Comparison of ENCODE assay signal across 14 mouse cellular contexts in the genomic region with DNA sequence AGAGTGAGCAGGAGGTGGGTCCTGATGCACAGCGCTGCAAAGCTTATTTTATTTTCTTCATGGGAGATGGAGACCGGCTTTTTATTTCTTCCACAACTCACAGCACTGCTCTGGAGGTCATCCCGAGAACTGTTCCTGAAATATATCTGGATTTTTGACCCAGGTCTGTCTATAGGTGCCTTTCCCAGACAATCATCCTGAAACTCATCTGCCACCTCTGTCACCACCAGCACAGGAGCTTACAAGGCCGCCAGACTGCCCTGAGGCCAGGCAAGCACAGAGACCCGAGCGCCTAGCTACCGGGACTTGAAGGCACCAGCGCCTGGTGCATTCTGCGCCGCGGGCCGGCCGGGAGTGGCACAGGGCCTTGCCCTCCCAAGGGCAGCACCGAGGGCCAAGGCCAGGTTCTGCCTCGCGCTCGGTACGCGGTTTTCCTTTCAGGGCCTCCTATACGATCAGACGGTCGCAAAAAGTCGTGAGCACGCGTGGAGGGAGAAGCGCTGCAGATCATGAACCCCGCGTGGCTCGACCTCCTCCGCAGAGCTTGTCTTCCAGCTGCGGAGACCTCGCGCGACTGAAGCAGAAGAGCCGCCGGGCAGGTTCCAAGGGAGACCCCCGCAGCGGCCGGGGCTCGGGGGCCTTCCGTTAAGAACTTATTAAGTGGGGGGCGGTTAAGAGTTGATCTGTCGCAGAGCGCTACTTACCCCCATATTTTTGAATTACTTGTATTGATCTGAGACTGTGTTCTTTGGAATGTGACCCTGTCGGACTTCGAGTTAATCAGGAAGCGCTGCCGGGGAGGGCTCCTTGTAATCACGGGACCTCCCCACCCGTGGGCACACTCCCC. TPM values are rescaled to one million over a fixed set of nuclear protein-coding genes. Genes with fewer than 3 reads are reported as not detected.
DNase-seq lines count a peak whose midpoint lies in the region; ATAC-seq and TF ChIP-seq lines count a peak whose summit lies in the region.
"Had no signal": no experiment of that assay in that cellular context is flagged by ENCODE, and none has a peak within 500 bp of the region (broad histone marks: within the 10 kb centered on the region; RNA-seq: fewer than 3 reads in every experiment).

No protein-coding gene starts in this region.

- H3K9me3 ChIP-seq in E14TG2a.4 (ENCODE audit: low read length) (no peaks in the 10 kb centered on the region), ES-E14 (ENCODE audit: control insufficient read depth, insufficient read depth, low read depth, low read length) (no peaks in the 10 kb centered on the region)
- no peaks in the 10 kb centered on the region for H3K9me3 ChIP-seq in embryonic facial prominence, embryonic 13.5 days
- no peaks in the 10 kb centered on the region for H3K9me3 ChIP-seq in midbrain, embryonic 13.5 days
- H3K9me3 ChIP-seq in intestine, postnatal 0 days (ENCODE audit: control insufficient read depth): no peaks in the 10 kb centered on the region
- H3K9me3 ChIP-seq: limb, embryonic 15.5 days had no signal

- no peak overlapping the region for H3K27ac ChIP-seq in ES-E14 (ENCODE audit: insufficient read depth, low read depth, low read length, poor library complexity, severe bottlenecking)
- no peak overlapping the region for H3K27ac ChIP-seq in embryonic facial prominence, embryonic 13.5 days
- H3K27ac ChIP-seq in midbrain, embryonic 13.5 days: peak overlapping the region; percentile 69
- H3K27ac ChIP-seq in intestine, postnatal 0 days (ENCODE audit: low read depth, low read length): no peak overlapping the region
- H3K27ac ChIP-seq: limb, embryonic 15.5 days had no signal

- H3K4me2 ChIP-seq in embryonic facial prominence, embryonic 13.5 days: peak overlapping the region; percentile 11; the same call in 1 of the 2 replicates
- peak overlapping the region; percentile 50 for H3K4me2 ChIP-seq in midbrain, embryonic 13.5 days (replicated peaks)
- no peak overlapping the region for H3K4me2 ChIP-seq in intestine, postnatal 0 days (replicated peaks; ENCODE audit: low read depth)
- H3K4me2 ChIP-seq: limb, embryonic 15.5 days had no signal

- in situ Hi-C loops in ES-E14 (cut with MboI; ENCODE audit: low sequenced_read_pairs in 2 of 2, unreplicated experiment in 2 of 2): no loop called here

- H3K4me1 ChIP-seq in E14TG2a.4 (replicated peaks; ENCODE audit: low read depth, low read length) (peaks cover 23% of the 10 kb centered on the region), ES-E14 (ENCODE audit: control insufficient read depth in 2 of 2, insufficient read depth in 2 of 2, low read length in 2 of 2, poor library complexity in 1 of 2) (no peaks in the 10 kb centered on the region)
- peaks cover 7% of the 10 kb centered on the region; the same call in 1 of the 2 replicates for H3K4me1 ChIP-seq in embryonic facial prominence, embryonic 13.5 days
- H3K4me1 ChIP-seq in midbrain, embryonic 13.5 days (replicated peaks): peaks cover 33% of the 10 kb centered on the region
- no peaks in the 10 kb centered on the region for H3K4me1 ChIP-seq in intestine, postnatal 0 days (replicated peaks; ENCODE audit: control insufficient read depth, insufficient read depth, low read length)

- H3K36me3 ChIP-seq in E14TG2a.4 (ENCODE audit: insufficient read depth, low read length) (no peaks in the 10 kb centered on the region), ES-E14 (ENCODE audit: control insufficient read depth, insufficient read depth, low read length, poor library complexity, severe bottlenecking) (no peaks in the 10 kb centered on the region)
- H3K36me3 ChIP-seq in embryonic facial prominence, embryonic 13.5 days: no peaks in the 10 kb centered on the region
- H3K36me3 ChIP-seq in midbrain, embryonic 13.5 days: no peaks in the 10 kb centered on the region
- no peaks in the 10 kb centered on the region for H3K36me3 ChIP-seq in intestine, postnatal 0 days (ENCODE audit: control insufficient read depth, insufficient read depth)
- H3K36me3 ChIP-seq: G1E; limb, embryonic 15.5 days had no signal

- H3K4me3 ChIP-seq in E14TG2a.4 (replicated peaks; ENCODE audit: low read length) (peak overlapping the region; percentile 67), ES-E14 (ENCODE audit: insufficient read depth in 1 of 2, low read depth in 1 of 2, low read length in 2 of 2, poor library complexity in 1 of 2, severe bottlenecking in 1 of 2) (peak overlapping the region; percentile 4 to 45; a peak in 3 of 4 replicates)
- H3K4me3 ChIP-seq in embryonic facial prominence, embryonic 13.5 days: peak overlapping the region; percentile 5
- peak overlapping the region; percentile 29 for H3K4me3 ChIP-seq in midbrain, embryonic 13.5 days (replicated peaks)
- no peak overlapping the region for H3K4me3 ChIP-seq in intestine, postnatal 0 days (ENCODE audit: low read depth, low read length)
- H3K4me3 ChIP-seq: limb, embryonic 15.5 days had no signal

- no peak for TF ChIP-seq CTCF in E14TG2a.4 (conservative IDR thresholded peaks at IDR 0.05; ENCODE audit: low read length)
- TF ChIP-seq CTCF in intestine, postnatal 0 days (IDR thresholded peaks at IDR 0.05; ENCODE audit: low read depth): no peak

- DNase-seq in ES-E14 (ENCODE audit: low read depth, low spot score): no peak
- no peak for DNase-seq in frontal cortex, adult 2 months (ENCODE audit: extremely low spot score in 1 of 2, low spot score in 1 of 2)
- no peak for DNase-seq in gastrocnemius, adult 18-20 months (ENCODE audit: low spot score)
- DNase-seq: adrenal gland, adult 8-10 months; heart, postnatal 36 days; lung, postnatal 4 days had no signal

- H3K9ac ChIP-seq in ES-E14 (ENCODE audit: insufficient read depth, low read depth, low read length, poor library complexity, severe bottlenecking): no peak overlapping the region
- H3K9ac ChIP-seq in embryonic facial prominence, embryonic 13.5 days: no peak overlapping the region
- peak overlapping the region; percentile 51 for H3K9ac ChIP-seq in midbrain, embryonic 13.5 days (replicated peaks)
- H3K9ac ChIP-seq in intestine, postnatal 0 days (ENCODE audit: low read depth, low read length): no peak overlapping the region
- H3K9ac ChIP-seq: limb, embryonic 15.5 days had no signal

- 3% methylated on average over 50 of the region's 50 CpGs for WGBS in embryonic facial prominence, embryonic 13.5 days
- 3% methylated on average over 50 of the region's 50 CpGs for WGBS in midbrain, embryonic 13.5 days
- WGBS in intestine, postnatal 0 days: 7% methylated on average over 50 of the region's 50 CpGs

- H3K27me3 ChIP-seq in E14TG2a.4 (ENCODE audit: insufficient read depth, low read length): peaks cover 77% of the 10 kb centered on the region
- peaks cover 92% of the 10 kb centered on the region for H3K27me3 ChIP-seq in embryonic facial prominence, embryonic 13.5 days
- H3K27me3 ChIP-seq in midbrain, embryonic 13.5 days: peaks cover 88% of the 10 kb centered on the region
- peaks cover 77% of the 10 kb centered on the region for H3K27me3 ChIP-seq in intestine, postnatal 0 days (replicated peaks; ENCODE audit: control insufficient read depth, insufficient read depth, low read length)

- no peak for ATAC-seq in embryonic facial prominence, embryonic 13.5 days (ENCODE audit: insufficient number of reproducible peaks, insufficient read depth, low FRiP score, low TSS enrichment, low read depth)
- 0 out of 2 replicates have a peak, but pooled peaks have one; percentile 22 for ATAC-seq in midbrain, embryonic 13.5 days
- no peak for ATAC-seq in megakaryocyte-erythroid progenitor cell, adult 5-6 weeks (replicated peaks; ENCODE audit: low FRiP score, low TSS enrichment, poor library complexity, severe bottlenecking)
- no peak for ATAC-seq in intestine, postnatal 0 days

TF ChIP-seq in ES-E14, 5 proteins besides CTCF, POLR2A, EP300 and RAD21:
- no peak for TF ChIP-seq CHD2 (IDR thresholded peaks at IDR 0.05; ENCODE audit: low read depth, low read length)
- no peak for TF ChIP-seq ZNF384 (IDR thresholded peaks at IDR 0.05; ENCODE audit: low read depth, low read length)
- TF ChIP-seq HCFC1 (IDR thresholded peaks at IDR 0.05; ENCODE audit: borderline replicate concordance, insufficient read depth, low read length): no peak
- TF ChIP-seq MAFK (IDR thresholded peaks at IDR 0.05; ENCODE audit: insufficient read depth, low read depth, low read length): no peak
- TF ChIP-seq ZC3H11A (IDR thresholded peaks at IDR 0.05; ENCODE audit: borderline replicate concordance, low read depth, low read length): no peak
TF ChIP-seq in ES-E14: peak in this region for 0.

RNA-seq across cellular contexts. Expression of a gene that starts 9.8 kb away (rescaled TPM):
- not detected in 2 replicates for total RNA-seq in ES-E14 (2012; rRNA removed)
- not detected in 2 replicates for polyA plus RNA-seq in embryonic facial prominence, embryonic 13.5 days (2015; fragmentation: Nextera tagmentation; extraction: Ambion mirVana)
- 12.9 and 14.4 TPM in 2 replicates for polyA plus RNA-seq in midbrain, embryonic 13.5 days (2015; fragmentation: Nextera tagmentation; extraction: Ambion mirVana)
- not detected in 2 replicates for total RNA-seq in megakaryocyte-erythroid progenitor cell, adult 5-6 weeks (2014; fragmentation: Nextera tagmentation)
- total RNA-seq in megakaryocyte-erythroid progenitor cell, adult 5-6 weeks (2017): not detected in 2 replicates
- 2.4 and 3.0 TPM in 2 replicates for polyA plus RNA-seq in frontal cortex, adult 2 months (2012; rRNA removed)
- polyA plus RNA-seq in intestine, postnatal 0 days (2015; fragmentation: Nextera tagmentation; extraction: Ambion mirVana): not detected in 2 replicates
- total RNA-seq in gastrocnemius, adult 18-20 months (2021): not detected
- total RNA-seq: adrenal gland, adult 8-10 months; G1E; heart, postnatal 36 days had no signal
- polyA plus RNA-seq: G1E; limb, embryonic 15.5 days; spleen, adult 2 months had no signal
